Mouse (Mus musculus) cerebellum, adult 9-11 months (tissue): Measurements from ENCODE around the gene Slc4a10.

Source experiments
- DNase-seq: peaks from one replicate; pipeline ENCODE4 v3.0.0; 2022

Gene Slc4a10

GRCm38 (mm10) chr2:62356606-62357005, 310.3 kb downstream of the Slc4a10 start:
- no peak for DNase-seq

- no peak for DNase-seq
These were observed 311.0 kb downstream of the Slc4a10 start for GRCm38 (mm10) chr2:62357259-62357658.

- no peak for DNase-seq
These were observed 314.6 kb downstream of the Slc4a10 start for GRCm38 (mm10) chr2:62360872-62361271.

GRCm38 (mm10) chr2:62361514-62361913, 315.3 kb downstream of the Slc4a10 start:
- no peak for DNase-seq

- no peak for DNase-seq
These were observed 315.9 kb downstream of the Slc4a10 start for GRCm38 (mm10) chr2:62362211-62362610.

- no peak for DNase-seq
These were observed 317.3 kb downstream of the Slc4a10 start for GRCm38 (mm10) chr2:62363606-62364005.

- no peak for DNase-seq
These were observed 322.2 kb downstream of the Slc4a10 start for GRCm38 (mm10) chr2:62368349-62369053.

GRCm38 (mm10) chr2:62370048-62370447, 323.8 kb downstream of the Slc4a10 start:
- no peak for DNase-seq

- DNase-seq: no peak
These were observed 327.4 kb downstream of the Slc4a10 start for GRCm38 (mm10) chr2:62373692-62374091.
